Mouse (Mus musculus) CD4-positive helper T cell, adult 2 months (primary cell): ENCODE measurements around the gene Ttc1.

Source experiments
- DNase-seq: peaks from one replicate; pipeline ENCODE4 v3.0.0-alpha.2; 2012; ENCODE audit warnings: low read depth, missing footprints, low spot score

The Ttc1 gene

GRCm38 (mm10) chr11:43703552-43703951 is 44.3 kb downstream of the Ttc1 start:
- DNase-seq: peak; percentile 26

GRCm38 (mm10) chr11:43700291-43700690 is 47.5 kb downstream of the Ttc1 start:
- no peak for DNase-seq

GRCm38 (mm10) chr11:43698621-43699020 is 49.2 kb downstream of the Ttc1 start:
- no peak for DNase-seq

- DNase-seq: no peak
Observed at GRCm38 (mm10) chr11:43696623-43697022, 51.2 kb downstream of the Ttc1 start.

GRCm38 (mm10) chr11:43688850-43689249 is 59.0 kb downstream of the Ttc1 start:
- DNase-seq: no peak

GRCm38 (mm10) chr11:43682415-43683217 is 65.2 kb downstream of the Ttc1 start:
- peak; percentile 82 for DNase-seq

GRCm38 (mm10) chr11:43681472-43682414 is 66.1 kb downstream of the Ttc1 start, which contains the start of gene Pwwp2a:
Gene Pwwp2a, plus strand, starts transcription at chr11:43681998.
- peak; percentile 100 for DNase-seq
